Mouse (Mus musculus): ENCODE measurements at regions not wholly inside any gene's neighbourhood (a gene's known extent, or its start where the extent isn't known, plus 50 kb on each side); places are given as distances from the start of the nearest gene placed in this dataset.

DNA sequence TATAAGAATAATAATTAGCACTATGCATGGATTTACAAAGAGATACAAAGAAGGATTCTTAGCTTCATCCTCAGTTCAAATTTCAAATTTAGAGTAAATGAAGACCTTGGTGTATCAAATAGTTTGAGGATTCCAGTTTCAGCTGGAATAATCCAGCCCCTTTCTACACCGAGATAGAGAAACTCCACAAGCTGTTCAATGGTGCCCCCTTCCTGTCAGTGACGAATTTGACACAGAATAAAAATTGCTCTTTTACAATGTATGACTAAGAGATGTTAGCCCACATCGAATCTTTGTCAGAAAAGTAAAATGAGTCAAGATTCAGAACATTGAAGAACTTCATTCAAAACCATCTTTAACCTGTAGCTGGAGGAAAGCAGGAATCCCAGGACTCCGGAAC is 145.9 kb upstream of the Nt5c1b start:
- H3K4me2 ChIP-seq = no peak overlapping the region
- 40% methylated on average over 4 of the region's 4 CpGs for WGBS
- no peaks in the 10 kb centered on the region for H3K36me3 ChIP-seq
- no peaks in the 10 kb centered on the region for H3K27me3 ChIP-seq
- no peak overlapping the region for H3K4me3 ChIP-seq
- ATAC-seq (ENCODE audit: low FRiP score, low read depth) = peak; percentile 69; the same call in 1 of the 2 replicates
- H3K9me3 ChIP-seq = no peaks in the 10 kb centered on the region
- H3K4me1 ChIP-seq (replicated peaks) = no peaks in the 10 kb centered on the region
- no peak overlapping the region for H3K27ac ChIP-seq (replicated peaks)
- H3K9ac ChIP-seq = no peak overlapping the region

- Histone ChIP-seq H3K36me3 (no peaks in the 10 kb centered on the region), H3K4me2 (no peak overlapping the region), H3K27ac (replicated peaks) (no peak overlapping the region), H3K4me3 (no peak overlapping the region), H3K27me3 (no peaks in the 10 kb centered on the region), H3K9ac (no peak overlapping the region), H3K9me3 (no peaks in the 10 kb centered on the region), H3K4me1 (replicated peaks) (no peaks in the 10 kb centered on the region)
- WGBS = 66% methylated on average over 4 of the region's 4 CpGs
- ATAC-seq (ENCODE audit: low FRiP score, low read depth) = no peak
Measured at GRCm38 (mm10) chr12:10231144-10231543, 138.6 kb upstream of the Nt5c1b start.

- Histone ChIP-seq H3K4me3 (no peak overlapping the region), H3K27me3 (no peaks in the 10 kb centered on the region), H3K27ac (replicated peaks) (no peak overlapping the region), H3K4me1 (replicated peaks) (no peaks in the 10 kb centered on the region), H3K9ac (no peak overlapping the region), H3K36me3 (no peaks in the 10 kb centered on the region), H3K9me3 (no peaks in the 10 kb centered on the region), H3K4me2 (no peak overlapping the region)
- no peak for ATAC-seq (ENCODE audit: low FRiP score, low read depth)
- whole genome bisulfite sequencing = 54% methylated on average over 4 of the region's 4 CpGs
Measured at GRCm38 (mm10) chr12:10231683-10232082, 138.1 kb upstream of the Nt5c1b start.

DNA sequence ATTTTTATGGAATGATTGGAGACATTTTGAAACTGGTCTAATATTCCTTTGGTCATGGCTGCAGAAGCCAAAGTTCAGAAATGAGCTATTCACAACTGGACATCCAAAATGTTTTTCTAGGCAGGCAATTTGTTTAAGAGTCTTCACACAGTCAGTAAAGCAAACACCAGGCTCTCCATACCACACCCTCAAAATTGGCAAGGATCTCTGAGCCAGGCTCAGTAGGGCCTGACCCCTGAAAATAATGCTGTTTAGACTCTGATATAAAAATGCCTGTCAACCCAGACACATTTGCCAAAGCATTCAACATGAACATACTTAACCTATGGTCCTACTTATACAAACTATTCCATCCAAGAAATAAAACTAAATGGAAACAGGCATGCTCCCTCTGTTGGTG is 121.7 kb upstream of the Nt5c1b start:
- ATAC-seq (ENCODE audit: low FRiP score, low read depth) = no peak
- Histone ChIP-seq H3K4me2 (no peak overlapping the region), H3K4me1 (replicated peaks) (no peaks in the 10 kb centered on the region), H3K27me3 (no peaks in the 10 kb centered on the region), H3K36me3 (no peaks in the 10 kb centered on the region), H3K4me3 (no peak overlapping the region), H3K27ac (replicated peaks) (no peak overlapping the region), H3K9me3 (no peaks in the 10 kb centered on the region), H3K9ac (no peak overlapping the region)

DNA sequence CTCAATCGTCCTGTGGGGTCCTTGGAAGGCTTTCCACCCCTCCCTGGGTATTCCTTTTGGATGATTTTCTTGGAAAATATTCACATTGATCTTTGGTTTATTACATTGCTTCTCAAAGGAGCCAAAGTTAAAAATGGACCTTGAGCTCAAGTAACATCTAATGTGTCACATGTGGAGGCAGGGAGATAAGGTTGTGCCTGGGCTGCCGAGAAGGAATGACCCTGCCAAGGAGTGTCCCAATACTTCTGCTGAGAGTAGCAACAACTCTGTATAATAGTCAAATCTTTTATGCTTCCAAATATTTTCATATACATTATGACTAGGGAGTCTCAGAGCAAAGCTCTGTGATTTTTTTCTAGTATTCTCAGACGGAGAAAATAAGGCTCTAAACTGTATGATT is 113.4 kb upstream of the Nt5c1b start:
- no peaks in the 10 kb centered on the region for H3K36me3 ChIP-seq
- no peak overlapping the region for H3K4me2 ChIP-seq
- no peaks in the 10 kb centered on the region for H3K27me3 ChIP-seq
- no peaks in the 10 kb centered on the region for H3K4me1 ChIP-seq (replicated peaks)
- no peak overlapping the region for H3K27ac ChIP-seq (replicated peaks)
- 75% methylated on average over 3 of the region's 3 CpGs for WGBS
- no peak overlapping the region for H3K4me3 ChIP-seq
- no peak for ATAC-seq (ENCODE audit: low FRiP score, low read depth)
- H3K9me3 ChIP-seq = no peaks in the 10 kb centered on the region
- H3K9ac ChIP-seq = no peak overlapping the region

DNA sequence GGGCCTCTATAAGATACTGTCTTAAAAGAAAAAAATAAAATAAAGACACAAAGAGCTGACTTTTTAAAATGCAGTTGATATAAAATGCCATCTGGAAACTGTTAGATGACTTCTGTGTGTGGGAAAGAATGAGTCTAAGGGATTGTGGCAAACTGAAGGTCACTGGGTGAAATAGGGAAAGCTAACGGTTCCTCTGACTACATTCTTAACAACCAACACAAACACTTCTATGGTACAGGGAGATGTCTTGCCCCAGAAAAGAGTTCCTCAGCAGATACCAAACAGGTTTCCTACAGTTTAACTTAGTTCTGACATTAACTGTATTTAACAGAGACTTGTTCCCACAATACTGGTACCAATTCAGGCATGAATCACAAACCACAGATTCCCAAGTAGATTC is 103.6 kb upstream of the Nt5c1b start:
- H3K4me3 ChIP-seq = no peak overlapping the region
- no peak overlapping the region for H3K9ac ChIP-seq
- H3K36me3 ChIP-seq = no peaks in the 10 kb centered on the region
- H3K9me3 ChIP-seq = no peaks in the 10 kb centered on the region
- no peak for ATAC-seq (ENCODE audit: low FRiP score, low read depth)
- H3K27me3 ChIP-seq = no peaks in the 10 kb centered on the region
- 86% methylated on average over 1 of the region's 1 CpGs for WGBS
- H3K4me1 ChIP-seq (replicated peaks) = no peaks in the 10 kb centered on the region
- no peak overlapping the region for H3K27ac ChIP-seq (replicated peaks)
- no peak overlapping the region for H3K4me2 ChIP-seq

DNA sequence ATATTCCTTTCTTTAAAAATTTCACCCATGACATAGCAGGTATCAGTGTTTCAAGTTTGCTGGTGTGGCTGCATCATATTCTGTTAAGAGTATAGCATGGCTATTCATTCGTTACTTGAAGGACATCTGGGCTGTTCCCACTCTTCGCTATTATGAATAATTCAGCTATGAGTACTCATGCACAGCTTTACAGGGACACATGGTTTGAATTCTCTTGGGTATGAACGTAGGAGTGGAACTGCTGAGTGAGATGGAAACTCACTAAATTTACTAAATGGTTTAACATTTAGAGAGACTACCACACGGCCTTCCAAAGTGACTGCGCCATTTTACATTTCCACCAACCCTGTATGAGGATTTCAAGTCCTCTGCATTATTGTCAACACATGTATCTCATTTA is 97.7 kb upstream of the Nt5c1b start:
- 86% methylated on average over 5 of the region's 5 CpGs for WGBS
- H3K4me2 ChIP-seq = no peak overlapping the region
- H3K27ac ChIP-seq (replicated peaks) = no peak overlapping the region
- no peaks in the 10 kb centered on the region for H3K36me3 ChIP-seq
- no peaks in the 10 kb centered on the region for H3K27me3 ChIP-seq
- no peak overlapping the region for H3K9ac ChIP-seq
- no peaks in the 10 kb centered on the region for H3K4me1 ChIP-seq (replicated peaks)
- ATAC-seq (ENCODE audit: low FRiP score, low read depth) = no peak
- H3K4me3 ChIP-seq = no peak overlapping the region
- H3K9me3 ChIP-seq = no peaks in the 10 kb centered on the region

GRCm38 (mm10) chr12:10275226-10275625 is 94.5 kb upstream of the Nt5c1b start:
- no peak overlapping the region for H3K9ac ChIP-seq
- no peak overlapping the region for H3K27ac ChIP-seq (replicated peaks)
- H3K4me2 ChIP-seq = no peak overlapping the region
- ATAC-seq (ENCODE audit: low FRiP score, low read depth) = no peak
- H3K27me3 ChIP-seq = no peaks in the 10 kb centered on the region
- no peak overlapping the region for H3K4me3 ChIP-seq
- WGBS = 86% methylated on average over 1 of the region's 1 CpGs
- H3K4me1 ChIP-seq (replicated peaks) = no peaks in the 10 kb centered on the region
- no peaks in the 10 kb centered on the region for H3K36me3 ChIP-seq
- H3K9me3 ChIP-seq = no peaks in the 10 kb centered on the region

DNA sequence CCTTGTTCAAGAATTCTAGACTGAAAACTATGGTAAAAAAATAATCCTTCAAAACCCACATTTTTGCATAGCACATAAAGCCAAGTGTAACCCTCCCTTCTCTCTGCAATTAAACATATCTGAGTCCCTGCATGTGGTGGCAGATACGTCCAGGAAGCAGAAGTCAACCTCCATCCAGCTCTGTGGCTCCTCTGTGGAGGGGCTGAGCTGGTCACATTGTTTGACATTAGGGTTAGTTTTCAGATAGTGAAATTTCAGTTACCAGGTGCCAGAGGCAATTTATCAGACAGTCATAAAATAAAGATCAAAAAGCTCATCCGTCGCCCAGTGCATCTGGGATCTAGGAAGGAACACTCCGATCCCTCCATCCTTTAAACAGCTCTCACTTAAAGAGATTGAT is 77.1 kb upstream of the Nt5c1b start:
- no peaks in the 10 kb centered on the region for H3K9me3 ChIP-seq
- no peak overlapping the region for H3K27ac ChIP-seq (replicated peaks)
- no peak overlapping the region for H3K4me3 ChIP-seq
- no peaks in the 10 kb centered on the region for H3K27me3 ChIP-seq
- H3K4me2 ChIP-seq = no peak overlapping the region
- ATAC-seq (ENCODE audit: low FRiP score, low read depth) = no peak
- 84% methylated on average over 4 of the region's 4 CpGs for WGBS
- H3K36me3 ChIP-seq = no peaks in the 10 kb centered on the region
- H3K9ac ChIP-seq = no peak overlapping the region
- no peaks in the 10 kb centered on the region for H3K4me1 ChIP-seq (replicated peaks)

DNA sequence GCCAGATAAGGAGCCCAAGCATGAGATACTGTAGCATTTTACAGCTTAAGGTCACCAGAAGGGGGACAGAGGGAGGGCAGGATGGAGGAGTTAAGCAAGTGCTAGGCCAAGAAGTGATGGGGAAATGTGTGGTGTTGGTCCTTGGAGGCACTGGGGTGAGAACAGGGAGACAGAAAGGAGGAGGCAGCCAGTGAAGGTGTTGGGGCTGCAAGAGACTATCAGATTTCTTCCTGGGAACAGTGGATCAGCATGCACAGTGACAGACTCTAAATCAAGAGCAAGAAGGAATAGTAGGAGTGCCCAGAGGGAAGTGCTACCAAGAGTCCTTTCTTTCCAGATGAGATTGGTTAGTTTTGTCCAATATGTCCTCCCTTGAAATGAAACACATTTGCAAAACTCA is 63.8 kb upstream of the Nt5c1b start:
- no peak overlapping the region for H3K4me2 ChIP-seq
- no peak overlapping the region for H3K9ac ChIP-seq
- H3K4me3 ChIP-seq = no peak overlapping the region
- no peaks in the 10 kb centered on the region for H3K36me3 ChIP-seq
- ATAC-seq (ENCODE audit: low FRiP score, low read depth) = no peak
- no peaks in the 10 kb centered on the region for H3K9me3 ChIP-seq
- H3K27ac ChIP-seq (replicated peaks) = no peak overlapping the region
- H3K27me3 ChIP-seq = no peaks in the 10 kb centered on the region
- H3K4me1 ChIP-seq (replicated peaks) = no peaks in the 10 kb centered on the region

Data from hindbrain, embryonic 15.5 days (tissue).